Mouse (Mus musculus) ZHBTc4 (cell line): ENCODE measurements around the gene Nrxn3.
A peak's percentile ranks its signal among the peaks of the same experiment; 100 is the strongest.

ENCODE experiments used
- DNase-seq: peaks from one replicate; pipeline ENCODE4 v3.0.0-alpha.2; 2011; ENCODE audit warnings: low read depth, low spot score

The Nrxn3 gene

GRCm38 (mm10) chr12:89505121-89505764, 782.6 kb downstream of the Nrxn3 start:
- DNase-seq = peak; percentile 59

- DNase-seq = no peak
These were observed 786.3 kb downstream of the Nrxn3 start for GRCm38 (mm10) chr12:89508970-89509369.

- DNase-seq = peak; percentile 74
These were observed 791.1 kb downstream of the Nrxn3 start for GRCm38 (mm10) chr12:89513759-89514158.

GRCm38 (mm10) chr12:89516046-89516445, 793.4 kb downstream of the Nrxn3 start:
- DNase-seq = no peak

- peak; percentile 40 for DNase-seq
These were observed 808.1 kb downstream of the Nrxn3 start for GRCm38 (mm10) chr12:89530679-89531350.

GRCm38 (mm10) chr12:89551291-89551690, 828.6 kb downstream of the Nrxn3 start:
- DNase-seq = no peak

- no peak for DNase-seq
These were observed 830.7 kb downstream of the Nrxn3 start for GRCm38 (mm10) chr12:89553223-89553880.

- DNase-seq = no peak
These were observed 831.5 kb downstream of the Nrxn3 start for GRCm38 (mm10) chr12:89554171-89554570.

- no peak for DNase-seq
These were observed 832.2 kb downstream of the Nrxn3 start for GRCm38 (mm10) chr12:89554740-89555430.

GRCm38 (mm10) chr12:89558921-89559320, 836.2 kb downstream of the Nrxn3 start:
- no peak for DNase-seq

- DNase-seq = no peak
These were observed 839.4 kb downstream of the Nrxn3 start for GRCm38 (mm10) chr12:89561989-89562565.

- no peak for DNase-seq
These were observed 846.2 kb downstream of the Nrxn3 start for GRCm38 (mm10) chr12:89568723-89569377.

- DNase-seq = no peak
These were observed 869.8 kb downstream of the Nrxn3 start for GRCm38 (mm10) chr12:89592459-89592858.

GRCm38 (mm10) chr12:89613670-89614069, 891.0 kb downstream of the Nrxn3 start:
- no peak for DNase-seq

- no peak for DNase-seq
These were observed 903.1 kb downstream of the Nrxn3 start for GRCm38 (mm10) chr12:89625746-89626145.

- DNase-seq = no peak
These were observed 917.4 kb downstream of the Nrxn3 start for GRCm38 (mm10) chr12:89640046-89640445.

GRCm38 (mm10) chr12:89641460-89641859, 918.8 kb downstream of the Nrxn3 start:
- no peak for DNase-seq

GRCm38 (mm10) chr12:89653211-89653610, 930.5 kb downstream of the Nrxn3 start:
- DNase-seq = no peak

GRCm38 (mm10) chr12:89661219-89661618, 938.5 kb downstream of the Nrxn3 start:
- no peak for DNase-seq

GRCm38 (mm10) chr12:89668856-89669255, 946.2 kb downstream of the Nrxn3 start:
- no peak for DNase-seq

GRCm38 (mm10) chr12:89672819-89673218, 950.1 kb downstream of the Nrxn3 start:
- no peak for DNase-seq
